Mouse (Mus musculus): ENCODE results near the gene Cyp26b1. TPM values are rescaled to one million over a fixed set of nuclear protein-coding genes. Genes with fewer than 3 reads are reported as not detected.

Cyp26b1 gene
- total RNA-seq, 2 experiments from 2014 or later, result 1.3 to 12.3 TPM

DNA sequence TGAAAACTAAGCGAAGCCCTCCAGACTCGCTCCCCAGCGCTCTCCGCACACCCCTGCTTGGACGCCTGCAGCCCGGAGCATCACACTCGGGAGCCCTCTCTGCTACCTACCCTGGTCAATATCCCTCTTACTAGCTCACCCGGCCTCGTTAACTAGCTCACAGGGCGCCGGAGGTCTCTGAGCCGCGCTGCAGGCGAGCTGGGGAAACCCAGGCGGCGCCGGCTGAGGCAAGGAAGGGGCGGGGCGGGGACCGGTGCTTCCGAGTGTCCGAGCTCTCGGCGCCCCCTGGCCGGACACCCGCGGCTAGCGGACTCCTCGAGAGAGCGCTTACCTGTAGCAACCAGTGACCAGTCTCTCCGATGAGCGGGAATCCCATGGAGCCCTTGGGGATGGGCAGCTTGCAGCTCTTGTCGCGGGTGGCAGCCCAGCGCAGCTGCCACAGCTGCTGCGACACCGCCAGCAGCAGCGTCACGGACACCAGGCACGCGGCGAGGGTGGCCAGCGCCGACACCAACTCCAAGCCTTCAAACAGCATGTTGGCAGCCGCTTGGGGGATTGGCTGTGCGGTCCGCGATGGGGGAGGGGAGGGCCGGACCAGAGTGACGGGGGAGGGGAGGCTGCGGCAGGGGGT is 6.1 kb downstream of the Cyp26b1 start:
- no peak for DNase-seq

DNA sequence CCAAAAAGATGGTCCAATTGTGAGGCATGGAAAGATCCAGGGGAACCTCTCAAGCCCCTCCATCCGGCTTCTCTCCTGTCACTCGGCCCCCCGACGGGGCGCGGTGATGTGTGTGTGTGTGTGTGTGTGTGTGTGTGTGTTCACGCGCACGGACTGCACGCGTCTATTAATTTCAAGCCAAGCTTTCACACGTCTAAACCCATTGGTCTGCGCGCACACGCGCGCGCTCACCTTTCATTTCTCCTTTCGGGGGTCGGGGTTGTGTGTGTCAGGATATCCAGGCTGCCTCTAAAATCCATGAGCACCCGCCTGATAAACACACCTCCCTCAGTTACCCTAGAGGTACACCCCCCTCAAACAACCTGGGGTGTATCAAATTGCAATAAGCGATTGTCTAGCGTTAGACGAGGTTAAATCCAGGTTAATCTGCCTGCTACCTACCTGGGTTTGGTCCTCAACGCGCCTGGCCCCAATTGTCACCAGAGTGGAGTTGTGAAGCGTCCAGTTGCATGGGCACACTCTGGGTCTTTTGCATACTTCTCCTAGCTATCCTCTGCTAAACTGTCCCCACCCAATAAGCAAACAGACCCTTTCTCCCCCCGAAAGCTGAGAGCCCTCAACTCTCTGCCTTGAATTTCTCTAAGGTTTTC is 7.0 kb downstream of the Cyp26b1 start:
- no peak for DNase-seq

DNA sequence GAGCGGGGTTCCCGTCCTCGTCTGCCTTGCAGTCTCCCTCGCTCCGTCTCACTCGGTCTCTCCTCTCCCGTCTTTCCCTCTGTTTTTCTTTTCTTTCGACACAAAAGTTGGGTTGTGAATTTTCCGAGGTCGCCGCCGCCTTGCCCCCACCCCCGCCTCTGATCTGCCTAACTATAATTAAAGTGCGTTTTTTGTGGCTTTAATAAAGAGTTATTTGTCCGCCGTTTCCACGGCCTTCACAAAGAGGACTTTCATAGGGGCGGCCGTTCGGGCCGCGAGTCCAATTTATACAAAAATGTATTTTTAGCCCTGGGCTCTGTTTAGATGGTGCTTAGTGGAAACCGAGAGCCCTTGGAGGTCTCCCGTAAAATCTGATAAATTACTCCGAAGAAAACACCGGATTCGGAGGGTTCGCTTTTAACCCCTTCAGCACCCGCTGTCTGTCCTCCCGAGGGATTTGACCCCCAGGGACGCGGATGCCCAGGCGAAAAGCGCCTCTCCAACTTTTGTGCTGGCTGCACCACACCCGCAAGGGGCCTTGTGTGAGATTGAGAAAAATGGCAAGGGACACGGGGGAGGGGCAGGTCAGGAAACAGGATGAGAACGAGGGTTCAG is 7.9 kb downstream of the Cyp26b1 start:
- no peak for DNase-seq

- DNase-seq, result peak; percentile 77
Observed at GRCm38 (mm10) chr6:84584783-84585685, 8.7 kb downstream of the Cyp26b1 start.

GRCm38 (mm10) chr6:84583841-84584782 is 9.6 kb downstream of the Cyp26b1 start:
- DNase-seq, result no peak

- DNase-seq, result peak; percentile 75
Observed at GRCm38 (mm10) chr6:84583371-84583770, 10.3 kb downstream of the Cyp26b1 start.

GRCm38 (mm10) chr6:84582826-84583225 is 10.9 kb downstream of the Cyp26b1 start:
- no peak for DNase-seq

DNA sequence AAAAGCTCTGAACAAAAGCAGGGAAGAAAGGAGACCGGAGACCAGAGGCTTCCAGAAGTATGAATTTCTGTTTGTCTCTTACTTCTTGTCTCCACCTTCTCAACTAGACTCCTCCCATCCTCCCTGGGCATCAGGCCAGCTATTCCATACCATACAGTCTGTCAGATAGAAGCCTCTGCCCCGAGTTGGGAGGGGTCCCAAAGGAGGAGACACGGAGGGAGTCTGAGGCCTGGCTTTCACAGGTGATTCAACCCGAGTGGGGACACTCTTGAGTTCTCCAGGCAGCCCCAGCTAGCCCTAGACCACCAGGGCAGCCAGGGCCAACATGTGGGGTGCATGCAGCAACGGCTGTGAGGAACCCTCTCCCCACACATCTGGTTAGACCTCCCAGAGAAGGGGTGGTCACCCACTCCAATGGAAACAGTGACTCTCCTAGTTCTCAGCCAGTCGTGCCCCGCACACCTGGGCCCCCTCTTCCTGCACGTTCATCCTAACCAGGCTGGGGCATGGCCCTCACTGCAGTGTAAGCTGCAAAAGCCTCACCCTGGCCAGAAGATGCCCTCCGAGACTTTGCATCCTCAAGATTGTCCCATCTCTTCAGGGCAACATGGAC is 11.8 kb downstream of the Cyp26b1 start:
- DNase-seq, result no peak

GRCm38 (mm10) chr6:84580979-84581832 is 12.5 kb downstream of the Cyp26b1 start:
- DNase-seq, result no peak

DNA sequence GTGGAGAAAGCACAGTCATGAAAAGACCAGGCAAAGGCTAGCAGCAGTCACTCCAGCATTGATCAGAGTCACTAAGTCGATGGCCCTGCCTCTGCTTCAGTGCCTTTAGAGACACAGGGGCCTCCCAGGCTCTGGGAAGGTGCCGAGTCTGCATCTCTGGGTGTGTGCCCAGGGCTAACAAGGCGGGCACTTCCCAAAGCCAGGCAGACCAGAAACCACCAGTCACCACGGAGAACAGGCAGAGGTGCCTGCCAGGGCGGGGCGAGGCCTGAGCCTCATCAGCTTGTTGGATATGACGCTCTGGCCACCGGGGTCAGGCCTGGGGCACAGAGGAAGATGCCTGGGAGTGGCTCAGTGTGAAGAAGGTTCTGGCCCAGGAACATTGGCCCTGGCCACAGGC is 14.2 kb downstream of the Cyp26b1 start:
- DNase-seq, result no peak

DNA sequence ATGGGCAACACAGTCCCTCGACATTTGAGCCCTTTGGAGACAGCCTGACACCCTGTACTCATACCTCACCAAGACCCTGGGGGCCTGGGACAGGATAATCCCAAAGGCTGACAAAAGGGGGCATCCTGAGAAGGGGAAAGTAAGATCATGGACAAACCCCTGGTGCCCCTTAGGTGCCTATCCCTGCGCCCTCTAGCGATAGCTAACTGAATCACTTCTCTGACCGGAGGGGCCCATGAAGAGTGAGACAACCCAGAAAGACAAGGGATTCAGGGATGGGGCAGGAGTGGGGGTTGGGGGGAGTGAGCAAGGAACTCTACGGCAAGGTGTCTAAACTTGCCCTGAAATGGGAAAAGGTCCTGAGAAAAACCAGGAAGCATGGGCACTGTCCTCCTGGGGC is 14.8 kb downstream of the Cyp26b1 start:
- no peak for DNase-seq

DNA sequence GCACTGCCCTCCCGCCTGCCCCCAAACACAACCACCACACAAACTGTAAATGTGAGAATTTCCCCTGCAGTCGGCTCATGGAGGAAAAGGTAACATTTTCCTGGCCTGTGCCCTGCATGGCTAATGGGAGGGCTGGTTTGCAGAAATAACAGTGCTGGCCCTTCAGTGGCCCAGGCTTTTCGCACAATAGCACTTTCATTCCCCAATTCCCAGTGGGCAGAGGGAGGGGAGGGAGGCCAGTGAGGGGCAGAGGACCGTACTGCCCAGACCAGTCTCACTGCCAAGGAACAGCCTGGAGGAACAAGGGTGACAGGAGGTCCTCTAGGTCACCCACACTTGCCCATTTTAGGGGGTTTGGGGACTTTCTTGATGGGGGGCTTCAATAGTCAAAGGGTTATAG is 15.8 kb downstream of the Cyp26b1 start:
- no peak for DNase-seq

- no peak for DNase-seq
Observed at GRCm38 (mm10) chr6:84573905-84574660, 19.6 kb downstream of the Cyp26b1 start.

DNA sequence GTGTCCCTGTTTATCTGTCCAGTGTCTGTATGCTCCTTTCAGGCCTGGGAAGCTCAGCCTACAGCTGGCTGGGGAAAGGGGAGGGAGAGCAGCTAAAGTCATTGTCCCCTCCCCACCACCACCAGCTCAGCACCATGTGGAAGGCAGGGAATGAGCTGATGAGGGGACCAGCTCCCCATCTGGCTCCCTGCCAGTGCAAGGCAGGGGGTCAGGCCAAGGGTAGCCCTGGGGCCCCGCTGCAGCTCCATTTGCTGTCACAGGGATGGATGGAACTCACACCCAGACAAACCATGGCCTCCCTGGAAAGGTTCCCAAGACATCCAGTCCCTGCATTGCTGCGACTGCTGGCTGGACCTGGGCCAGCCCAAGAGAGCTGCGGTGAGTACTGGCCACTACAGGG is 23.7 kb downstream of the Cyp26b1 start:
- no peak for DNase-seq

DNA sequence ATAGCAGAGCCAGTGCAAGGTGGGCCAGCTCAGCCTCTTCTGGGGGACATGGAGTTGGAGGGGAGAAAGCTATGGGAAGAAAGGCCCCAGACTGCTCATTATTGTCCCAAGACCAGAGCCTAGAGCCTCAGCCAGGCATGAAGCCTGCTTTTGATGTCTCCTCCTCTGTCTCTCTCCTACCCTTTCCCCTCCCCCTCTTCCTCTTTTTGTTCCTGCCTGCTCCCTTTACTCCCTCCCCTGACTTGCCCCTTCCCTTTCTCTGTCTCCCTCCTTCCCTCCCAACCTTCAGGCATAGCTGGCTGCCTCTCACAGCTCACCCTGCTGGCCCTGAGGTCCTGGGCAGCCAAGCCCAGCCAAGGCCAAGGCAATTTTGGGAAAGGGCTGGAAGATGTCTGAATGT is 24.1 kb downstream of the Cyp26b1 start:
- DNase-seq, result no peak

- no peak for DNase-seq
Observed at GRCm38 (mm10) chr6:84568880-84569279, 24.8 kb downstream of the Cyp26b1 start.

DNA sequence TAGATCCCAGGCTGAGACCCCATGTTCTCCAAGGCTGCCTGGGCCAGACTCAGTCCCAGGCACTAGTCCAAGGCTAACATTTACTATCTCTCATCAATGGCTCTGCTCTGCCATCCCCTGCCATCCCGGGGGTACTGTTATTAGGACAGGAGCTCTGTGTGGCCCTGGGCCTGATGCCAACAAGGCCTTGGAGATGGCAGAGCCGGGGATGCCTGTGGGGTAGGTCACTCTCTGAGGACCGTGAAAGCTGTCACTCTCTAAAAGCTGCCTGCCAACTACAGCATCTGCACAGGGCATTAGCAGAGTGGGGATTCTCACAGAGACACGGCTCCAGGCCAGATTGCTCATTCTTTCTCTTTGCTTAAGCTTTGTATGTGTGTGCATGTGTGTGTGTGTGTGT is 26.0 kb downstream of the Cyp26b1 start:
- no peak for DNase-seq

GRCm38 (mm10) chr6:84566825-84567224 is 26.9 kb downstream of the Cyp26b1 start:
- no peak for DNase-seq

GRCm38 (mm10) chr6:84565245-84565644 is 28.5 kb downstream of the Cyp26b1 start:
- no peak for DNase-seq

All from gastrocnemius, postnatal 25 days (tissue).